Comparison of ENCODE assay signal across 33 mouse cellular contexts in the genomic region with DNA sequence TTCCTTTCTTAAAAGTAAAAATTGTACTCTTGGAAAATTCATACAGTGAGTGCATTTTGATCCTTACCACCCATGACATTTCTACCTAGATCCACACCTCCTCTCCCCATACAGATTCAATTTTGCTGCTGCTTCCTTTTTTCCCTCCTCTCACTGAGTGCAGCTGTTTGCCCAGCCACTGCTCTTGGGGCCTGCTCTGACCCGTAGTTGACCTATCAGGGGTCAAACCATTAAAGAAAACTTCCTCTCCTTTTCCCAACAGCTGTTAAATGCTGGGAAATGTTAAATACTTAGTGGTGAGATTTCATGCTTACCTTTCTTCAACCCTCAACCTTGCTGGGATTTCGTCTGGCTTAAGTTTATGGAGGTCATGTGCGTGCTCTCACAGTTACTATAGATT. TPM values are rescaled to one million over a fixed set of nuclear protein-coding genes. Genes with fewer than 3 reads are reported as not detected.
DNase-seq lines count a peak whose midpoint lies in the region; ATAC-seq and TF ChIP-seq lines count a peak whose summit lies in the region.
"Had no signal": no experiment of that assay in that cellular context is flagged by ENCODE, and none has a peak within 500 bp of the region (broad histone marks: within the 10 kb centered on the region; RNA-seq: fewer than 3 reads in every experiment).

No protein-coding gene starts in this region.

- peaks cover 12% of the 10 kb centered on the region for H3K4me1 ChIP-seq in embryonic facial prominence, embryonic 10.5 days
- peaks cover 17% of the 10 kb centered on the region for H3K4me1 ChIP-seq in limb, embryonic 12.5 days (replicated peaks)
- H3K4me1 ChIP-seq in intestine, postnatal 0 days (replicated peaks; ENCODE audit: control insufficient read depth, insufficient read depth, low read length): 0 out of 2 replicates have a peak, but pooled peaks cover 3% of the 10 kb centered on the region
- H3K4me1 ChIP-seq: forebrain, embryonic 15.5 days; hindbrain, embryonic 15.5 days; liver, embryonic 12.5 days; midbrain, embryonic 12.5 days; neural tube, embryonic 12.5 days; stomach, embryonic 15.5 days had no signal

- WGBS in embryonic facial prominence, embryonic 10.5 days: 41% methylated on average over 3 of the region's 3 CpGs
- WGBS in limb, embryonic 12.5 days: 29% methylated on average over 3 of the region's 3 CpGs
- 62% methylated on average over 3 of the region's 3 CpGs for WGBS in intestine, postnatal 0 days

- H3K4me3 ChIP-seq in embryonic facial prominence, embryonic 10.5 days: no peak overlapping the region
- no peak overlapping the region for H3K4me3 ChIP-seq in limb, embryonic 12.5 days (replicated peaks)
- no peak overlapping the region for H3K4me3 ChIP-seq in intestine, postnatal 0 days (ENCODE audit: low read depth, low read length)
- H3K4me3 ChIP-seq: embryonic facial prominence, embryonic 12.5 days; forebrain, embryonic 10.5 days; forebrain, embryonic 15.5 days; gastrocnemius, adult 2 months; heart, embryonic 13.5 days; hindbrain, embryonic 10.5 days; hindbrain, embryonic 15.5 days; left cerebral cortex, adult 2 months; liver, embryonic 12.5 days; midbrain, embryonic 12.5 days; myocyte; neural tube, embryonic 12.5 days; stomach, embryonic 15.5 days had no signal

- H3K27me3 ChIP-seq in embryonic facial prominence, embryonic 10.5 days (replicated peaks; ENCODE audit: low read depth, poor library complexity, severe bottlenecking): no peaks in the 10 kb centered on the region
- H3K27me3 ChIP-seq in limb, embryonic 12.5 days: no peaks in the 10 kb centered on the region
- H3K27me3 ChIP-seq in intestine, postnatal 0 days (replicated peaks; ENCODE audit: control insufficient read depth, insufficient read depth, low read length): no peaks in the 10 kb centered on the region
- H3K27me3 ChIP-seq: embryonic facial prominence, embryonic 12.5 days; forebrain, embryonic 15.5 days; heart, embryonic 13.5 days; hindbrain, embryonic 15.5 days; liver, embryonic 12.5 days; midbrain, embryonic 12.5 days; neural tube, embryonic 12.5 days; Patski; stomach, embryonic 15.5 days had no signal

- H3K36me3 ChIP-seq in embryonic facial prominence, embryonic 10.5 days (replicated peaks): no peaks in the 10 kb centered on the region
- peaks cover 7% of the 10 kb centered on the region; the same call in 1 of the 2 replicates for H3K36me3 ChIP-seq in limb, embryonic 12.5 days
- H3K36me3 ChIP-seq in intestine, postnatal 0 days (ENCODE audit: control insufficient read depth, insufficient read depth): peaks cover 4% of the 10 kb centered on the region; the same call in 1 of the 2 replicates
- H3K36me3 ChIP-seq: forebrain, embryonic 10.5 days; forebrain, embryonic 15.5 days; heart, embryonic 13.5 days; hindbrain, embryonic 15.5 days; liver, embryonic 12.5 days; midbrain, embryonic 12.5 days; neural tube, embryonic 12.5 days; stomach, embryonic 15.5 days had no signal

- peak; percentile 21 for DNase-seq in kidney, postnatal 10 days
- no peak for DNase-seq in kidney, postnatal 14 days
- DNase-seq in embryonic facial prominence, embryonic 10.5 days (ENCODE audit: low spot score): peak; percentile 35
- DNase-seq in liver: no peak
- DNase-seq in c-Kit-positive CD71-positive TER-119-positive erythroid progenitor cells, embryonic 14.5 days (ENCODE audit: low spot score): no peak
- DNase-seq: adrenal gland, postnatal 10 days; cerebellum, adult 11 months; cerebellum, adult 9-10 months; cerebellum, postnatal 36 days; gastrocnemius, adult 2 months; heart, postnatal 10 days; kidney, adult 18-20 months; left cerebral cortex, postnatal 4 days; liver, postnatal 0 days; lung, postnatal 36 days; right cerebral cortex, postnatal 4 days; thymus, postnatal 14 days had no signal

- no peak for TF ChIP-seq CTCF in intestine, postnatal 0 days (IDR thresholded peaks at IDR 0.05; ENCODE audit: low read depth)

- no peak overlapping the region for H3K4me2 ChIP-seq in limb, embryonic 12.5 days
- no peak overlapping the region for H3K4me2 ChIP-seq in intestine, postnatal 0 days (replicated peaks; ENCODE audit: low read depth)
- H3K4me2 ChIP-seq: embryonic facial prominence, embryonic 12.5 days; forebrain, embryonic 15.5 days; heart, embryonic 13.5 days; hindbrain, embryonic 15.5 days; liver, embryonic 12.5 days; midbrain, embryonic 12.5 days; neural tube, embryonic 12.5 days; stomach, embryonic 15.5 days had no signal

- H3K27ac ChIP-seq in embryonic facial prominence, embryonic 10.5 days (replicated peaks): no peak overlapping the region
- H3K27ac ChIP-seq in limb, embryonic 12.5 days: 0 out of 2 replicates have a peak overlapping the region, but pooled peaks have one; percentile 29
- H3K27ac ChIP-seq in intestine, postnatal 0 days (ENCODE audit: low read depth, low read length): no peak overlapping the region
- H3K27ac ChIP-seq: embryonic facial prominence, embryonic 12.5 days; forebrain, embryonic 10.5 days; forebrain, embryonic 15.5 days; gastrocnemius, adult 2 months; heart, embryonic 13.5 days; hindbrain, embryonic 10.5 days; hindbrain, embryonic 15.5 days; left cerebral cortex, adult 2 months; liver, embryonic 12.5 days; midbrain, embryonic 12.5 days; neural tube, embryonic 12.5 days; stomach, embryonic 15.5 days had no signal

- H3K9me3 ChIP-seq in embryonic facial prominence, embryonic 10.5 days: no peaks in the 10 kb centered on the region
- H3K9me3 ChIP-seq in limb, embryonic 12.5 days: no peaks in the 10 kb centered on the region
- H3K9me3 ChIP-seq in intestine, postnatal 0 days (ENCODE audit: control insufficient read depth): no peaks in the 10 kb centered on the region
- H3K9me3 ChIP-seq: embryonic facial prominence, embryonic 12.5 days; forebrain, embryonic 10.5 days; forebrain, embryonic 15.5 days; heart, embryonic 13.5 days; hindbrain, embryonic 10.5 days; hindbrain, embryonic 15.5 days; liver, embryonic 12.5 days; midbrain, embryonic 12.5 days; neural tube, embryonic 12.5 days; stomach, embryonic 15.5 days had no signal

- ATAC-seq in limb, embryonic 12.5 days (ENCODE audit: insufficient number of reproducible peaks, insufficient read depth, low FRiP score, low TSS enrichment, low read depth): no peak
- no peak for ATAC-seq in intestine, postnatal 0 days
- ATAC-seq: forebrain, embryonic 15.5 days; inflammation-experienced regulatory T-cells, adult 6 months; liver, embryonic 12.5 days; liver, postnatal 0 days; Patski had no signal

- no peak overlapping the region for H3K9ac ChIP-seq in limb, embryonic 12.5 days (replicated peaks)
- no peak overlapping the region for H3K9ac ChIP-seq in intestine, postnatal 0 days (ENCODE audit: low read depth, low read length)
- H3K9ac ChIP-seq: embryonic facial prominence, embryonic 12.5 days; forebrain, embryonic 15.5 days; heart, embryonic 13.5 days; hindbrain, embryonic 15.5 days; liver, embryonic 12.5 days; liver, postnatal 0 days; midbrain, embryonic 12.5 days; neural tube, embryonic 12.5 days; stomach, embryonic 15.5 days had no signal

RNA-seq across cellular contexts. Expression of gene Patj, which starts 55.7 kb away (rescaled TPM):
- polyA plus RNA-seq in embryonic facial prominence, embryonic 10.5 days (2016; fragmentation: Nextera tagmentation; extraction: Ambion mirVana): 14.6 and 17.8 TPM in 2 replicates
- polyA plus RNA-seq in limb, embryonic 12.5 days (2016; fragmentation: Nextera tagmentation; extraction: Ambion mirVana): 24.9 and 26.3 TPM in 2 replicates
- polyA plus RNA-seq in intestine, postnatal 0 days (2015; fragmentation: Nextera tagmentation; extraction: Ambion mirVana): 12.9 and 20.9 TPM in 2 replicates

Comparison
In these comparisons a context has a peak if more than half of its experiments do, and no peak if none do; other contexts are left out.
1. DNase-seq: peak in kidney, postnatal 10 days (single experiment) and embryonic facial prominence, embryonic 10.5 days (single experiment); none in kidney, postnatal 14 days (single experiment), liver (single experiment) and c-Kit-positive CD71-positive TER-119-positive erythroid progenitor cells, embryonic 14.5 days (single experiment).